Mouse (Mus musculus): ENCODE measurements around the gene Nphs2. TPM values are rescaled to one million over a fixed set of nuclear protein-coding genes. Genes with fewer than 3 reads are reported as not detected.
"Not testable (repeated sequence)": the region's sequence is repeated elsewhere in the genome, so short reads cannot be mapped to it uniquely, and the experiment has no call there.

Gene Nphs2
- polyA plus RNA-seq (2014; fragmentation: Nextera tagmentation; extraction: Ambion mirVana), result 0.05 TPM in 1 of 2 replicates, not detected in the other

DNA sequence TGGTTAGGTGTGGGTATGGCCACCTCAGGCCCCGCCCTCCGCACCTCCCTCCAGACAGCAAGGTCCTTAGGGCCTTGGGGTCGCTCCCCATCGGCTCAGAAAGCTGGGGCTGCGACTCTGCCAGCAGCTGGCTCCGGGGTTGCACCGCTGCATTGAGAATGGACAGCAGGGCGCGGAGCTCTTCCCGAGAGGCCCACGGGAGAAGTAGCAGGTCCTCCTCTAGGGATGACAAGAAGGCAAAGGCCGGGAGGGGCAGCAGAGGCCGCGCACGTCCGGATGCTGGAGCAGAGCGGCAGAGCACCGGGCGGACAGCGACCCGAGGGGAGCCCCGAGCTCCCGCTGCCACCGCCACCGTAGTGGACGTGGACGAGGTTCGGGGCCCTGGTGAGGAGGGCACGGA lies at the start of gene Nphs2:
Gene Nphs2, plus strand, starts transcription at position 98 of the 400 bp plus-strand sequence.
- no peaks in the 10 kb centered on the region for H3K36me3 ChIP-seq (ENCODE audit: control insufficient read depth, insufficient read depth, low read length)
- H3K4me2 ChIP-seq (ENCODE audit: low read length), result peak within 1 kb of the TSS; percentile 43
- H3K4me3 ChIP-seq (ENCODE audit: low read depth, low read length), result peak within 1 kb of the TSS; percentile 15; the same call in 1 of the 2 replicates
- no peak within 1 kb of the TSS for H3K9ac ChIP-seq (ENCODE audit: low read length)
- no peak within 1 kb of the TSS for H3K27ac ChIP-seq (ENCODE audit: low read depth)
- WGBS, result 2% methylated on average over 29 of the region's 29 CpGs
- H3K27me3 ChIP-seq (replicated peaks; ENCODE audit: control insufficient read depth, insufficient read depth, low read length), result peaks cover 39% of the 10 kb centered on the region
- peaks cover 5% of the 10 kb centered on the region for H3K4me1 ChIP-seq (replicated peaks; ENCODE audit: control insufficient read depth, insufficient read depth, low read length)
- ATAC-seq (replicated peaks; ENCODE audit: low FRiP score, low TSS enrichment, low read depth), result 0 out of 2 replicates have a peak, but pooled peaks have one; percentile 19
- DNase-seq (ENCODE audit: low spot score), result peak; percentile 54
- H3K9me3 ChIP-seq (ENCODE audit: control insufficient read depth, low read length), result no peaks in the 10 kb centered on the region

DNA sequence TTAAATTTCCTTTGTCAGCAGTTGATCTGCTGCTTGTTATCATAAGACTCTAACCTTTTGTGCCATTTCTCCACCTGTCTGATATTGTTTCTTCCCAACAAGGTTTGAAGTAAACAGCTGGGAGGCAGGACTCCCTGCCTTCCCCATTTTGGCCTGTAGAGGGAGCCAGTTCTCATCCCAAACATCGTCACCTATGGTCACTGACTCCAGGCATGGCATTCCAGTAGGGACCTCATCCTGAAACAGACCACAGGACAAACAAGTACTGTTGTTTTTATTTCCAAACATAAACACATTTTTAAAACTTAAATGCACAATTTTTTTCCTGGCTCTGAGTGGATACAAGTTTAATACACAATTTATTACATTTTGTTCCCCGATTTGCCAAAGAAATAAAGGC lies 47.2 kb upstream of the Nphs2 start:
- ATAC-seq (replicated peaks; ENCODE audit: low FRiP score, low TSS enrichment, low read depth) (no peak), DNase-seq (ENCODE audit: low spot score) (peak; percentile 85)
- Histone ChIP-seq H3K27ac (ENCODE audit: low read depth) (no peak overlapping the region), H3K27me3 (replicated peaks; ENCODE audit: control insufficient read depth, insufficient read depth, low read length) (no peaks in the 10 kb centered on the region), H3K9me3 (ENCODE audit: control insufficient read depth, low read length) (no peaks in the 10 kb centered on the region), H3K36me3 (ENCODE audit: control insufficient read depth, insufficient read depth, low read length) (no peaks in the 10 kb centered on the region), H3K9ac (ENCODE audit: low read length) (no peak overlapping the region), H3K4me3 (ENCODE audit: low read depth, low read length) (no peak overlapping the region), H3K4me2 (ENCODE audit: low read length) (no peak overlapping the region), H3K4me1 (replicated peaks; ENCODE audit: control insufficient read depth, insufficient read depth, low read length) (no peaks in the 10 kb centered on the region)
- 55% methylated on average over 2 of the region's 2 CpGs for WGBS

GRCm38 (mm10) chr1:156263946-156264345 lies 46.6 kb upstream of the Nphs2 start:
- H3K4me2 ChIP-seq (ENCODE audit: low read length), result no peak overlapping the region
- no peaks in the 10 kb centered on the region for H3K27me3 ChIP-seq (replicated peaks; ENCODE audit: control insufficient read depth, insufficient read depth, low read length)
- H3K4me3 ChIP-seq (ENCODE audit: low read depth, low read length), result no peak overlapping the region
- no peaks in the 10 kb centered on the region for H3K4me1 ChIP-seq (replicated peaks; ENCODE audit: control insufficient read depth, insufficient read depth, low read length)
- DNase-seq (ENCODE audit: low spot score), result no peak
- no peak for ATAC-seq (replicated peaks; ENCODE audit: low FRiP score, low TSS enrichment, low read depth)
- no peak overlapping the region for H3K27ac ChIP-seq (ENCODE audit: low read depth)
- H3K9ac ChIP-seq (ENCODE audit: low read length), result no peak overlapping the region
- no peaks in the 10 kb centered on the region for H3K36me3 ChIP-seq (ENCODE audit: control insufficient read depth, insufficient read depth, low read length)
- H3K9me3 ChIP-seq (ENCODE audit: control insufficient read depth, low read length), result no peaks in the 10 kb centered on the region
- 84% methylated on average over 8 of the region's 8 CpGs for WGBS

- not testable (repeated sequence) for H3K27ac ChIP-seq (ENCODE audit: low read depth)
These were observed 42.0 kb upstream of the Nphs2 start for GRCm38 (mm10) chr1:156268546-156268945.

DNA sequence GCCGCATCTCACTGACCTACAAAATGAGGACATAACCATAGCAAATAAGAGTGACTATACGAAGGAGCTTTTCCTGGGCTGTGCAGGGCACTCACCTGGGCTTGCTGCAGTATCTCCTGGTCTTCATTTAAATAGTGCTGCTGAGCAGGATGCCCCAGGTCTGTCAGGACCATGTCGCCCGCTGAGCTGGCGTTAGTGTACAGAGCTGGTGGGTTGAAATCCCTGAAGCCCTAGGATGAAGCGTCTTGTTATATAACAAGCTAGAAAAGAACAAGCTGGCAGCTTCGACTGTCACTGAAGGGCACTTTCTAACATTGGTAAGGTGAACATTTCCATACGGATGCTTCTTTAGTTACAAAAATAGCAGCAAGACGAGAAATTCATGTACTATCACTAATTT lies 40.1 kb upstream of the Nphs2 start:
- no peaks in the 10 kb centered on the region for H3K4me1 ChIP-seq (replicated peaks; ENCODE audit: control insufficient read depth, insufficient read depth, low read length)
- WGBS, result 83% methylated on average over 9 of the region's 9 CpGs

More at GRCm38 (mm10) chr1:156268546-156268945, 42.0 kb upstream of the Nphs2 start:
- H3K27me3 ChIP-seq (replicated peaks; ENCODE audit: control insufficient read depth, insufficient read depth, low read length); H3K4me3 ChIP-seq (ENCODE audit: low read depth, low read length); DNase-seq (ENCODE audit: low spot score); H3K9me3 ChIP-seq (ENCODE audit: control insufficient read depth, low read length); ATAC-seq (replicated peaks; ENCODE audit: low FRiP score, low TSS enrichment, low read depth); H3K36me3 ChIP-seq (ENCODE audit: control insufficient read depth, insufficient read depth, low read length); H3K4me1 ChIP-seq (replicated peaks; ENCODE audit: control insufficient read depth, insufficient read depth, low read length); H3K4me2 ChIP-seq (ENCODE audit: low read length); H3K9ac ChIP-seq (ENCODE audit: low read length): not testable (repeated sequence)
- 30% methylated on average over 3 of the region's 3 CpGs for WGBS

GRCm38 (mm10) chr1:156271654-156272053 lies 38.9 kb upstream of the Nphs2 start:
- ATAC-seq (replicated peaks; ENCODE audit: low FRiP score, low TSS enrichment, low read depth) (no peak), DNase-seq (ENCODE audit: low spot score) (no peak)
- Histone ChIP-seq H3K4me1 (replicated peaks; ENCODE audit: control insufficient read depth, insufficient read depth, low read length) (no peaks in the 10 kb centered on the region), H3K9ac (ENCODE audit: low read length) (no peak overlapping the region), H3K4me2 (ENCODE audit: low read length) (no peak overlapping the region), H3K27me3 (replicated peaks; ENCODE audit: control insufficient read depth, insufficient read depth, low read length) (no peaks in the 10 kb centered on the region), H3K9me3 (ENCODE audit: control insufficient read depth, low read length) (no peaks in the 10 kb centered on the region), H3K36me3 (ENCODE audit: control insufficient read depth, insufficient read depth, low read length) (no peaks in the 10 kb centered on the region), H3K4me3 (ENCODE audit: low read depth, low read length) (no peak overlapping the region), H3K27ac (ENCODE audit: low read depth) (no peak overlapping the region)
- 56% methylated on average over 5 of the region's 5 CpGs for WGBS

More for the DNA sequence above, 40.1 kb upstream of the Nphs2 start:
- Histone ChIP-seq H3K4me3 (ENCODE audit: low read depth, low read length) (no peak overlapping the region), H3K9me3 (ENCODE audit: control insufficient read depth, low read length) (no peaks in the 10 kb centered on the region), H3K4me2 (ENCODE audit: low read length) (no peak overlapping the region), H3K27me3 (replicated peaks; ENCODE audit: control insufficient read depth, insufficient read depth, low read length) (no peaks in the 10 kb centered on the region), H3K27ac (ENCODE audit: low read depth) (no peak overlapping the region), H3K9ac (ENCODE audit: low read length) (no peak overlapping the region), H3K36me3 (ENCODE audit: control insufficient read depth, insufficient read depth, low read length) (no peaks in the 10 kb centered on the region)
- ATAC-seq (replicated peaks; ENCODE audit: low FRiP score, low TSS enrichment, low read depth) (no peak), DNase-seq (ENCODE audit: low spot score) (no peak)

DNA sequence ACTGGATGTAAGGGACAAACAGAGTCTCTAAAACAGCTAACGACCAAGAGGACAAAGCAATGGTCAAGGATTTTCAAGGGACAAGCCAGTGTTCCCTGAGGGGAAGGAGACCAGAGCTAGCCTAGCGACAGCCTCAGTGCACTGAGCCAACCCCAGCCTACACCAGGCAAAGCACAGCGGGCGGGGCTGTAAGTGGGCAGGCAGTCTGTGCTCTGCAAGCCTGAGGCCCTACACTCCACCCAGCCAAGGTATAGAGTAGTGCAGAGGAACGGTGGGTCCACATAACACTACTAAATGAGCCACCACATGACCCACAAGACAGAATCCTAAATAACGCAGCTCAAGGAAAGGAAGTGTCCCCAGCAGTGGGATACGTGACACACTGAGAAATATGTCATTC lies 36.9 kb upstream of the Nphs2 start:
- 0 out of 2 replicates have a peak, but pooled peaks cover 4% of the 10 kb centered on the region for H3K4me1 ChIP-seq (replicated peaks; ENCODE audit: control insufficient read depth, insufficient read depth, low read length)
- H3K27ac ChIP-seq (ENCODE audit: low read depth), result no peak overlapping the region
- no peaks in the 10 kb centered on the region for H3K27me3 ChIP-seq (replicated peaks; ENCODE audit: control insufficient read depth, insufficient read depth, low read length)
- H3K36me3 ChIP-seq (ENCODE audit: control insufficient read depth, insufficient read depth, low read length), result no peaks in the 10 kb centered on the region
- H3K4me2 ChIP-seq (ENCODE audit: low read length), result no peak overlapping the region
- H3K9me3 ChIP-seq (ENCODE audit: control insufficient read depth, low read length), result no peaks in the 10 kb centered on the region
- H3K9ac ChIP-seq (ENCODE audit: low read length), result no peak overlapping the region
- DNase-seq (ENCODE audit: low spot score) (no peak), ATAC-seq (replicated peaks; ENCODE audit: low FRiP score, low TSS enrichment, low read depth) (no peak)
- no peak overlapping the region for H3K4me3 ChIP-seq (ENCODE audit: low read depth, low read length)
- WGBS, result 67% methylated on average over 7 of the region's 7 CpGs

- Histone ChIP-seq H3K4me2 (ENCODE audit: low read length) (no peak overlapping the region), H3K9me3 (ENCODE audit: control insufficient read depth, low read length) (no peaks in the 10 kb centered on the region), H3K4me3 (ENCODE audit: low read depth, low read length) (no peak overlapping the region), H3K4me1 (replicated peaks; ENCODE audit: control insufficient read depth, insufficient read depth, low read length) (0 out of 2 replicates have a peak, but pooled peaks cover 4% of the 10 kb centered on the region), H3K36me3 (ENCODE audit: control insufficient read depth, insufficient read depth, low read length) (no peaks in the 10 kb centered on the region), H3K9ac (ENCODE audit: low read length) (no peak overlapping the region), H3K27ac (ENCODE audit: low read depth) (no peak overlapping the region), H3K27me3 (replicated peaks; ENCODE audit: control insufficient read depth, insufficient read depth, low read length) (no peaks in the 10 kb centered on the region)
- 82% methylated on average over 7 of the region's 7 CpGs for WGBS
- DNase-seq (ENCODE audit: low spot score) (no peak), ATAC-seq (replicated peaks; ENCODE audit: low FRiP score, low TSS enrichment, low read depth) (no peak)
These were observed 30.4 kb upstream of the Nphs2 start for GRCm38 (mm10) chr1:156280131-156280530.

- H3K9ac ChIP-seq (ENCODE audit: low read length), result no peak overlapping the region
- no peaks in the 10 kb centered on the region for H3K9me3 ChIP-seq (ENCODE audit: control insufficient read depth, low read length)
- ATAC-seq (replicated peaks; ENCODE audit: low FRiP score, low TSS enrichment, low read depth), result no peak
- H3K27me3 ChIP-seq (replicated peaks; ENCODE audit: control insufficient read depth, insufficient read depth, low read length), result no peaks in the 10 kb centered on the region
- DNase-seq (ENCODE audit: low spot score), result no peak
- no peak overlapping the region for H3K4me2 ChIP-seq (ENCODE audit: low read length)
- H3K4me3 ChIP-seq (ENCODE audit: low read depth, low read length), result no peak overlapping the region
- H3K36me3 ChIP-seq (ENCODE audit: control insufficient read depth, insufficient read depth, low read length), result no peaks in the 10 kb centered on the region
- no peak overlapping the region for H3K27ac ChIP-seq (ENCODE audit: low read depth)
- WGBS, result 42% methylated on average over 10 of the region's 10 CpGs
- H3K4me1 ChIP-seq (replicated peaks; ENCODE audit: control insufficient read depth, insufficient read depth, low read length), result no peaks in the 10 kb centered on the region
These were observed 26.3 kb upstream of the Nphs2 start for GRCm38 (mm10) chr1:156284207-156284606.
